In the genomic region with DNA sequence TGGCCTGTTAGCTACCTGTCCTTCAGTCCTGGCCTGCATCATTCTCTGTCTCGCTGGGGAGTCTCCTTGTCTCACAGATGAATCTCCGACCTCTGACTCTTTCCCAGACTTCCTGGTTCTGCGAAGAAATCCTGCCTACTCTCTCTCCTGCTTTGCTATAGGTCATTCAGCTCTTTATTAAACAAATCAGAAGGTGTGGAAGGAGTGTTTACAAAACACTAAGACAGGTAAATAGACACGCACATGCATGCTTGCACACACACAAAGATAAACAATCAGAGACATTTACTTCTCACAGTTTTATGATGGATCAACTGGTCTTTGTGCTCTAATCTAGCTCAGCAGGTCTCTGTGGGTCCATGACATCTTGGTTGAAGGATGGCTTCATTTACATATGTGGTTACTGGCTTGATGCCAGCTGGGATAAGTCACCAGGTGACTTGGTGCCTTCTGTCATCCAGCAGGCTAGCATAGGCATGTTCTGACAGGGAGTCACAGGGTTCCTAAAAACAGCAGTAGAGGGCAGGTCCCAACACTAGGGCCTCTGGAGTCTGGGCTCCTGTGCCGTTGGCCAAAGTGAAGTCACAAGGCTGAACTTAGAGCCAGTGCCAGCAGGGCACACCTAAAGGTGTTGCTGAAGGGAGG, we compare ENCODE assay signal across 1 mouse cellular context.
TF ChIP-seq lines count a peak whose summit lies in the region.

No protein-coding gene starts in this region.

TF ChIP-seq in CH12.LX, 34 proteins besides CTCF, POLR2A, EP300 and RAD21:
- TF ChIP-seq TCF12 (IDR thresholded peaks at IDR 0.05; ENCODE audit: low read depth, low read length) (0 out of 2 replicates have a peak, but pooled peaks have one; percentile 12), CHD1 (IDR thresholded peaks at IDR 0.05; ENCODE audit: low read depth, low read length) (no peak), ETS1 (conservative IDR thresholded peaks at IDR 0.05; ENCODE audit: low read depth, low read length) (peak; percentile 31; the same call in 1 of the 2 replicates), ZMIZ1 (IDR thresholded peaks at IDR 0.05; ENCODE audit: low read depth, low read length) (no peak)
